Mouse (Mus musculus) spleen, adult 18-20 months (tissue): Measurements from ENCODE around the gene Arhgap1.

Experiments used
- DNase-seq, 2 experiments: peaks; one replicate each; pipeline ENCODE4 v3.0.0; 2022; ENCODE audit warnings: mixed read lengths in 2 of 2

The Arhgap1 gene

DNA sequence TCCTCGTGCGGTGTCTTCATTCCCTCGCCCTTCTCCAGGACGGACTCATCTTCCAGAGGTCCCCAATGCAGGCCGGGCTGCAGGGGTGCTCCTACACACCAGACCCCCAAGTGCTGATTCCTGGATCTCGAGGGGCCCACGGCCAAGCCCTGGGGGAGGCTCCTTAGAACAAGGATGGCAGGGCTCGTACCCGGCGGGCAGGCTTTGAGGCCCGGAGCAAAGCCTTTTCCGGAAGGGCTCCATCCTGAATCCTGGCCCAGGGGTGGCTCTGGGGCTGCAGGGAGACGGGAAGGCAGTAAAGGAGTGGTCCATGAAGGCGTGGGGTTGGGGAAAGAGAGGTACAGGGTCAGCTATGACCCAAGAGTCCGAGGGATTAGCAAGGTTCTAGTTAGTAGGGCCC, 508 bp upstream of the Arhgap1 start:
- DNase-seq = peak in 1 of 2 experiments; percentile 17

DNA sequence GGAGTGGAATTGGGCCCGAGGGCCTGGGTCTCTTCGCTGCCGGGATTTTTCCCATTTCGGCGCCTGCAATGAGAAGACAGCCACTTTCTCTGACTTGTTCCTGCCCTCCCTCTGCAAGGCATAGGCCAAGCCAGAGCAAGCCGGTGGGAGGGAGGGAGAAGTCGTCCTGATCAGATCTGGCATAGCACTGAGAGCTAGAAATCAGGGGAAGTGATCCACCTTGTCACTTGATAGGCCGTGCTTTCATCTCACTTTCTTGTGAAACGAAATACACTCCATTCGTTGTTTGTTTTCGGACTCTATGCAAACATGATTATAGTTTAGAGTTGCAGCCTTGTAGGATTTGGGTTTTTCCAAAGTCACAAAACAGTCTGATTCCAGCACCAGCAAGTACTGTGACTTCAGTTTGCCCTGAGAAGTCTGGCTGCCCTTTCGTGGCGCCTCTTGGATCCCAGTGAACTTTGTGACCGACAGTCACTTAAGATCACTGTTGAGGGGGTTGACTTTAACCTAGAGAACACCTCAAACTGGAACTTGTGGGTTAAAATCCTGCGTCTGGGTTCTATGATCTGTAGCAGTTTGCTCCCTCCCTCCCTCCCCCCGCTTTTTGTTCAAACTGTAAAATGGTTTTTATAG, 818 bp downstream of the Arhgap1 start:
- no peak for DNase-seq

DNA sequence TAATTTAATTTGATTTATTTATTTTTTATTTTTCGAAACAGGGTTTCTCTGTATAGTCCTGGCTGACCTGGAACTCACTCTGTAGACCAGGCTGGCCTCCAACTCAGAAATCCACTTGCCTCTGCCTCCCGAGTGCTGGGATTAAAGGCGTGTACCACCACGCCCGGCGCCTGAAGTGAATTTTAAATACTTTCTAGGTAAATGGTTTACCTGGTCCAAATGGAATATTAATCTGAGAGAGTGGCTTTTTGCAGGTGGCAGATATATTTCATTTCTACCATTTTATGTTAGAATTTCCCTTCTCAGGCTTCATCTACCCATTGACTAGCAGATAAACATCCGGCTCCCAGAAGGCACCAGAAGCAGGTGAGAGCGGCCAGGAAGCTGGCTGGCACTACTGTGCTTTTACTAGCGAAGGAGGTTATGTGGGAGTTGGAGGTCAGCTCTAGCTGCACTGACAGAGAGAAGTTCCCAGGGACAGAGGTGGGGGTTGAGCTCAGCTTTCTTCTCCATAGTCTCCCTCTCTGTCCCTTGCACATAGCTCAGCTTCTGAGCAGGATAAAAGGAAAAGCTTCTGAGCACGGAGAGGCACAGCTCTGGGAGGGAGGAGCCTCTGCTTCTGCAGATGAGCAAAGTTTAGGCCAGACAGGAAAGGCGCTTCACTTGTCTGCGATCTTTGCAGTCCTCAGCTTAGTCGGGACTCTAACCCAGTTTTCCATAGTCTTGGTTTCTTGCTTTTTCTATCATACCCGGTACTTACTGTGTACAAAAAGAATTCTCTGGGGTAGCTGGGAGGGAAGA, 2.0 kb downstream of the Arhgap1 start:
- DNase-seq = no peak

- no peak for DNase-seq
Measured at GRCm38 (mm10) chr2:91652863-91653262, 3.2 kb downstream of the Arhgap1 start.

- DNase-seq = no peak
Measured at GRCm38 (mm10) chr2:91655388-91655787, 5.7 kb downstream of the Arhgap1 start.

GRCm38 (mm10) chr2:91655827-91656226, 6.2 kb downstream of the Arhgap1 start:
- no peak for DNase-seq

DNA sequence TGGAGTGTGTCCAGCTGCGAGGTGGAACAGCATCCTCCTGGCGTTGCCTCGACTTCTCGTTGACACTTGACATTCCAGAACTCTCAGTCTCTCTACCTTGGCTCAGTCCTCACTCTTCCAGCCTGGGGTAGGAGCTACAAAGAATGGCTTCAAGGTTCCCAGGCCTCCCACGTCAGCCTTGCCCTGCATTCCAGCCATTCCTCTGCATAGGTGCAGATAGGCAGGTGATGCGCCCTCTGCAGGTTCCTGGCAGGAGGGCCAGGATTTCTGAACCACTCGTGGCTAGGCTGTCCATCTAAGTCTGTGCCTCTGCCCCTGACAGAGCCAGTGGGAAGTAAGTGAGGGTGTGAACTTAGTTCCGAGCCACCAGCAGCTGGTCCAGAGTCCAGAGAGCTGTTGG, 7.1 kb downstream of the Arhgap1 start:
- no peak for DNase-seq

GRCm38 (mm10) chr2:91659657-91660056, 10.0 kb downstream of the Arhgap1 start:
- no peak for DNase-seq

GRCm38 (mm10) chr2:91660981-91661380, 11.3 kb downstream of the Arhgap1 start:
- no peak for DNase-seq

DNA sequence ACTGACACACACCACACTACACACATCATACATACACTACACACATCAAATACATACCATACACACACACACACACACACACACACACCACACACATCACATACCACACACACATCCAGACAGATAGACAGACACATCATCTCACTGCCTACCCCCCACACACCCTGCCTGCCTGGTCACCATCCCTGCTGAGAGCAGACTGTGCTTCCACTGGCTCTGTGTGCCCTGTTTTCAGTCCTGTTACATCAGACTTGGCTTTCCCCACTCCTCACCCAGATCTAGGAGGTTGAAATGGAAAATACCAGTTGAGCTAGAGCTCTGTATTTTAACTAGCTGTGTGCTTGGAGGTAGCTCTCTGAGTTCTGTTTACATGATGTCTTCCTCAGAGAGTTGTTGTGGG, 15.1 kb downstream of the Arhgap1 start:
- no peak for DNase-seq

- no peak for DNase-seq
Measured at GRCm38 (mm10) chr2:91666386-91666910, 16.8 kb downstream of the Arhgap1 start.

- DNase-seq = no peak
Measured at GRCm38 (mm10) chr2:91667747-91668146, 18.1 kb downstream of the Arhgap1 start.

- no peak for DNase-seq
Measured at GRCm38 (mm10) chr2:91669326-91669725, 19.7 kb downstream of the Arhgap1 start.

- DNase-seq = no peak
Measured at GRCm38 (mm10) chr2:91670038-91670437, 20.4 kb downstream of the Arhgap1 start.

- no peak for DNase-seq
Measured at GRCm38 (mm10) chr2:91673587-91673986, 23.9 kb downstream of the Arhgap1 start.

- no peak for DNase-seq
Measured at GRCm38 (mm10) chr2:91674895-91675294, 25.2 kb downstream of the Arhgap1 start.

DNA sequence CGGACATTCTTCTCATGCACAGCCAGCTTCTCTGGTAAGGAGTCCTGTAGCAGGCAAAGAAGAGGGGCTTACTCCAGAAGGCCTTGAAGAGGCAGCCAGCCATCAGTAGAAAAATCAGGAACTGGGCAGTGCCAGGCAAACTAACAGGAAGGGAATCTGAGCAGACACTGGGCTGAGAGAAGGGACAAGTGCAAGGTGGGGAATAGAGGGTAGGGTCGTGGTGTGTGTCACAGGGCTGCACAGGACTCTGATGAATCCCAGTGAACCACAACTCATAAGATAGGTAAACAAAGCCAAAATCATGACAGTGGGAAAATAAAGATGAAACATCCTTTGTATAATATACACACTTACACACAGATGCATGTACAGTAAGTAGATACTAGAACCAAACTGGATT, 26.8 kb downstream of the Arhgap1 start:
- DNase-seq = no peak

- no peak for DNase-seq
Measured at GRCm38 (mm10) chr2:91676961-91677360, 27.3 kb downstream of the Arhgap1 start.

GRCm38 (mm10) chr2:91682850-91683249, 33.2 kb downstream of the Arhgap1 start:
- no peak for DNase-seq

DNA sequence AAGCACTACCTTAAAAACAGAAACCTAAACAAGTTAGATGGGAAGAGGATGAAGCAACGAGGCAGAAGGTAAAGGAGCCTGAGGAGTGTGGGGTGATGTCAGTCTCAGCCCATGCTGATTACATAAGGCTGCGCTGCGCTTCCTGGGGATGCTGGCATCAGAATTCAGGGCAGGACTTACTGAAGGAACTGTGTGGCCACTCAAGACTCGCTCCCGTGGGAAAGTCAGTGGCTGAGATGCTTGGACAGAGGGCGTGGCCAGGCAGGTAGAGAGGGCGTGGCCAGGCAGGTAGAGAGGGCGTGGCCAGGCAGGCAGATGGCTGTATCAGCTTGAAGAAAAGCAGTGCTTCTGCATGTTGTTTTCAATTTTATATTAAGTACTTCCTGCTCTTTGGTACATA, 34.3 kb downstream of the Arhgap1 start:
- no peak for DNase-seq

GRCm38 (mm10) chr2:91689452-91689851, 39.8 kb downstream of the Arhgap1 start:
- no peak for DNase-seq

GRCm38 (mm10) chr2:91695436-91696224, 46.0 kb downstream of the Arhgap1 start:
- no peak for DNase-seq

GRCm38 (mm10) chr2:91696225-91696590, 46.5 kb downstream of the Arhgap1 start:
- DNase-seq = no peak
